11 mouse cellular contexts compared by ENCODE assay signal in genomic region chr4:103839541-103839940, GRCm38 (mm10).
"Had no signal": no experiment of that assay in that cellular context is flagged by ENCODE, and none has a peak within 500 bp of the region (broad histone marks: within the 10 kb centered on the region; RNA-seq: fewer than 3 reads in every experiment).

No protein-coding gene starts in this region.

- H3K4me1 ChIP-seq: limb, embryonic 15.5 days had no signal

- H3K27ac ChIP-seq: limb, embryonic 15.5 days; liver, embryonic 14.5 days; midbrain, embryonic 12.5 days; neural tube, embryonic 13.5 days had no signal

- H3K36me3 ChIP-seq: limb, embryonic 15.5 days; midbrain, embryonic 12.5 days; neural tube, embryonic 13.5 days had no signal

- DNase-seq: kidney, postnatal 4 days; lung, adult 18-20 months; retina, postnatal 1 day; right cerebral cortex, postnatal 4 days; spleen, adult 18-20 months; thymus, adult 2 months; thymus, postnatal 36 days had no signal

- H3K27me3 ChIP-seq: limb, embryonic 15.5 days; midbrain, embryonic 12.5 days had no signal

- H3K4me3 ChIP-seq: limb, embryonic 15.5 days; midbrain, embryonic 12.5 days; neural tube, embryonic 13.5 days had no signal

- H3K9me3 ChIP-seq: limb, embryonic 15.5 days; midbrain, embryonic 12.5 days; neural tube, embryonic 13.5 days had no signal
